Mouse (Mus musculus) cerebellum, adult 9-10 months (tissue): Measurements from ENCODE around the gene Larp4.

Source experiments
- DNase-seq: peaks from one replicate; pipeline ENCODE4 v3.0.0; 2022

The Larp4 gene

DNA sequence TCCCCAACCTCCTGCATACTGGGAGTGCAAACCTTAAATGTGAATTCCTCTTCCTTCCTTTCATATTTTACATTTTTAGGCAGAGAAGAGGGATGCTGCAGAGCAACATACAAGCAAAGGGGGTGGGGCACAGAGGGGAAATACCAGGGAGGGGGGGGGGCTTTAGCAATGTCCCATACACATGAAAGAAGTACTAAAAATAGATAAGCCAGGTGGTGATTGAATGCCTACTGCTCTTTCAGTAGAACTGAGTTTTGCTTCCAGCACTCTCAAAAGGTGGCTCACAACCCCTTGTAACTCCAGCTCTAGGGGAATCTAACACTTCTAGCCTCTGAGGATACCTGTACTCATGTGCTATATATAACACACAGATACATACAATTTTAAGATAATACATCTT, 36.3 kb downstream of the Larp4 start:
- no peak for DNase-seq

- no peak for DNase-seq
Measured at GRCm38 (mm10) chr15:100018280-100018899, 48.5 kb downstream of the Larp4 start.

- DNase-seq: no peak
Measured at GRCm38 (mm10) chr15:100021175-100021574, 51.3 kb downstream of the Larp4 start.

- peak; percentile 65 for DNase-seq
Measured at GRCm38 (mm10) chr15:100022923-100023322, 53.1 kb downstream of the Larp4 start.

- DNase-seq: no peak
Measured at GRCm38 (mm10) chr15:100025076-100025834, 55.4 kb downstream of the Larp4 start.

DNA sequence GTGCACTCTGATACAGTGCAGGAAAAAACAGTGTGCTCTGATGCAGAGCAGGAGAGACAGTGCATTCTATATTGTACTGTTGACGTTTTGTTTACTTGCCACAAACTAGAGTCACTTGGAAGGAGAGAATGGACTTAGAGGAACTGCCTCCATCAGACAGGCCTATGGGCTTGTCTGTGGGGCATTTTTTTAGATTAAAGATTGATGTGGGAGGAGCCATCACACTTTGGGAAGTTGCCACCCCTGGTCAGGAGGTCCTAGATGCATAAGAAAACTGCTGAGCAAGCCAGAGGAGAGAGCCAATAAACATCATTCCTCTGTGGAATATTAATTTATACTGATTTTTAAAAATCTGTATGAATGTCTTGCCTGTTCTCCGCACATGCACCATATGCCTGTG, 58.3 kb downstream of the Larp4 start:
- no peak for DNase-seq

DNA sequence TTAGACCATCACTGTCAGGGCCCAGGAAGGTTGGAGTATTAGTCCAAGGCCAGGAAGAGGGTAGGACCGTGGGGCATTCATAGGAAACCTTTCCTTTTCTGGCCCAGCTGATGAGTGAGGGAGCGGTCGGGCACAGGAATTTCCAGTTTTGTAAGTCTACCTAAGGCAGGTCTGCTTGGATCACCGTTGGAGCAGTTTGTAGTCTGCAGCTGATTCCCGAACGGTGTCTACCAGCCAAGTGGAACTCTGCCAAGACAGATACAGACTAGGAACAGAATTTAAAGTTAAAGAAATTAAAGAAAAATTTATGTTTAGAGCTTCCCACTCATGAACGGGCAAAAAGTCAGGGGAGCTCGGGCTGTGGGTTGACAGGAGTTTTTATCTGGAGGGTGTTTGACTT, 59.6 kb downstream of the Larp4 start:
- DNase-seq: no peak

DNA sequence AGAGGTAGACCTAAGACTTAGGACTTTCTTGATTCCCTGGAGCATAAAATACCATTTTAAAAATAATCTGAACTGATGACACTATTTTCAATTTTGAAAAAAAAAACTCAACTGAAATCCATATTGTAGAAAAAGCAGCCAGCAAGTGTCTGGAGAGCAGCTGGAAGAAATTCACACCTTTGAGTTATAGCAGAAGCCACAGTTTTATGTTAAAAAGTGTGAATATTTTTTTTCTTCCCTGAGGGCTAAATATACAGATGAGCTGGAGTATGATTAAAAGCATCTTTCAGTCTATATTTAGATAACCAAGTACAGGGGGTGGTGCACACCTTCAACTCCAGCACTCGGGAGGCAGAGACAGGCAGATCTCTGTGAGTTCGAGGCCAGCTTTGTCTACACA, 60.0 kb downstream of the Larp4 start:
- no peak for DNase-seq

GRCm38 (mm10) chr15:100032546-100032945, 62.7 kb downstream of the Larp4 start:
- DNase-seq: no peak

GRCm38 (mm10) chr15:100038470-100038971, 68.7 kb downstream of the Larp4 start, which contains the start of gene Dip2b:
Gene Dip2b (plus strand): TSS chr15:100038664.
- peak; percentile 95 for DNase-seq

- DNase-seq: peak; percentile 62
Measured at GRCm38 (mm10) chr15:100039001-100039701, 69.3 kb downstream of the Larp4 start.

- peak; percentile 52 for DNase-seq
Measured at GRCm38 (mm10) chr15:100040541-100041266, 70.8 kb downstream of the Larp4 start.

GRCm38 (mm10) chr15:100041267-100042047, 71.6 kb downstream of the Larp4 start:
- peak; percentile 59 for DNase-seq

DNA sequence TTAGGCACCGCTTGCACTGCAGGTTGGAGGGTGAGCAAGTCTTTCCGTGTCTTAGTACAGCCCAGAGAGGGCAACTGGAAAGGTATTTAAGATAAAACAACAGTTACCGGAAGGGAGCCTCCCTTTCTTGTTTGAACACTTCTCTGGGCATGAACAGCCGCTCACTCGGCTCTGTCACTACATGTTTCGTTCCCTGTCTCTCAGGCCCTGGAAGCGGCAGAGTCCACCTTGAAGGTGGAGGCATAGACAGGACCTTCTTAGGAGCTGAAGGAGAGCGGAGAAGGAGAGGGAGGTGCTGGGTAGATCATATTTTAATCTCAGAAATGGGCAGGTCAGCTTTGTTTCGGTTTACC, 72.2 kb downstream of the Larp4 start:
- no peak for DNase-seq

- DNase-seq: no peak
Measured at GRCm38 (mm10) chr15:100045576-100045975, 75.7 kb downstream of the Larp4 start.

DNA sequence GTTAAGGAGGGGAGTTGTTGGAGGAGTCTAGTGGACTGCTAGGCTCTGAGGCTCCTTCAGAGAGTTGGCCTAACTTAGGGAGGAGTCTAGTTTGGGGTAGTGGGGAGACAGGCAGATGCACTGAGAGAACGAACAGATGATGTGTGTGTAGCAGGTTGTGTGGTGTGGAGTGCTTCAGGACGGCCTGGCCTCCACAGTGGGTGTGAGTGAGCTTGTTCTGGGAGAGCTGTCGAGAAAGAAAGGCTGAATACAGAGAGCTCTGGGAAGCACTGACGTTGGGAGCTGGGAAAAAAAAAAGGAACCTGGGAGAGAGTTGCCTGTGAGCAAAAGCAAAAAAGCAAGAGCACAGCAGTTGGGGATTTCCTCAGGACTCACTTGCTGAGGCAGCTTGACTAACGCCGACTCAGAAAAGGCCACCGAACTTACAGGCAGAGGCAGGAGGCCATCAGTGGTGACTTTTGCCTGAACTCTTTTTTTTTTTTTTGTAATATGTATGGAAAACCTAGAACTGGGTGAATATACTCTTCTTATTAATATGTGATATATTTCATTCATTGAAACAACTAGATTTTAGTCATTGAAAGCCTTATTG, 79.7 kb downstream of the Larp4 start:
- no peak for DNase-seq

GRCm38 (mm10) chr15:100050940-100051339, 81.1 kb downstream of the Larp4 start:
- no peak for DNase-seq

DNA sequence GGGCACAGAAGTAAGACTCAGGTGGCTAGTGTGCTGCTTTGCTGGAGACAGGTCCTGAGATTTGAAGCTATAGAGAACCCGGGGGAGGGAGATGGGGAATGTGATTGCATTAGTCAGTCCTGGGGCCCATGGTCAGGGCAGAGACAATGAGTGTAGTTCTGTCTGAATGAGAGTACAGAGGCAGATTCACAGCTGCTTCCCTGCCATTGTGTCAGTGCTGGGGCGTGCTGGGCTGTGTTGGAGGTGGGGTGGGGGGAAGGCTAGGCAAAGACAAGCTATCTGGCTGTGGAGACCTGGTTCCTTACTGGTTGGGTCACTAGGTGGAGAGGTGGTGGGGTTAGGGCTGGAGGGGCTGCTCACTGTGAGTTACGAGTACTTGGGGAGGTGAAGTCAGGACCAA, 82.9 kb downstream of the Larp4 start:
- no peak for DNase-seq

DNA sequence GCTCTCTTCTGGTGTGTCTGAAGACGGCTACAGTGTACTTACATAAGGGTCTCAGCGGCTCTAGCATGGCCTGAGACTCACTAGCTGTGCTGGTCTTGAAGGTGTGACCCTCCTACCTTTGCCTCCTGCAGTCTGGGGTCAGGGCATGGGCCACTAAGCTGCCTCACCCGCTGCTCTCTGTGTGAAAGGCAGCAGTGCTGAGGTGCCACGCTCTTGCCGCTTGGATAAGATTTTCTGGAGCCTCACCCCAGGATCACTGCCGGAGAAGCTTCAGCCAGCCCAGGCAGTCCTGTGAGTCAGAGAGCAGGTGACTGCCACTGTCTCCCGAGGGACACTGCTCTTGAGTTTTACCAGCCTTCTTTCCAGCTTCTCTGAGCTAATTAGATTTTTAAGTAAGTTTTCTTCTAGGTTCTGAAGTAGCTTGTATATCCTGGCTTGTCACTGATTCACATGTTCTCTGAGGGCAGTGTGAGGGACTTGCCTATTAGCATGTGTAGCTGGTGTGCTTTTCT, 86.6 kb downstream of the Larp4 start:
- no peak for DNase-seq

DNA sequence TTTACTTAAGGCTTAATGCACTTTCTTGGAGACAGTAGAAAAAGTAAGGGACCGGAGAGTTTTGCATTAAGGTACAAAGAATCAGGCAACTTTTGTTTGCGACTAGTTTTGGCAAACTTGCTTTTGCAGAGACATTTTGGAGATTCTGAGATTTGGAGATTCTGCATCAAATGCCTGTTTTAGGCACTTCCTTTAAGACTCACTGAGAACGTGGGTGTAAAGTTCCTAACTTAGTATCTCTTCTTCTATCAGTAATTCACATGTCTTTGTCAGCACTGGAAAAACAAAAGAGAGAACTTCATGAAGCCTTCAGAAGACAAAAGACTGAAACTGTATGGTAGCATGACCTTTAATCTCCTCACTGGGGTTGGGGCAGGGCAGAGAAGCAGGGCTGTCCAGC, 87.8 kb downstream of the Larp4 start:
- DNase-seq: no peak

DNA sequence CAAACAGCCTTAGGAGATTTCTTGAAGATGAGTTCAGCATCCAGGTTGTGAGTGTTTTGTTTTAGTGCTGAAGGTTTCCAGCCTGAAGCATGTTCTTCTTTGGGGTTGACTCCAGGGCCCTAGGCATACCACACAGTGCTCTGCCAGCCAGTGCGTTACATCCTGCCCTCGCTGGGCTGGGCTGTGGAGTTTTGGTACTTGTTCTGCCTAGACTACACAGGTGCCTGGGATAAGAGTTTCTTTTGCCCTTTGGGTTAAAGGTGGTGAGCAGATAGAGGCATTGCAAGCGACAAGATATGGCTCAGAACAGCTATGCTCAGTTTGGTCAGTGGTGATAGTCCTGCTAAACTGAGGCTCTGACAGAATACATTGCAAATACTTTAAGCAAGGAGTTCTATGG, 88.3 kb downstream of the Larp4 start:
- no peak for DNase-seq

DNA sequence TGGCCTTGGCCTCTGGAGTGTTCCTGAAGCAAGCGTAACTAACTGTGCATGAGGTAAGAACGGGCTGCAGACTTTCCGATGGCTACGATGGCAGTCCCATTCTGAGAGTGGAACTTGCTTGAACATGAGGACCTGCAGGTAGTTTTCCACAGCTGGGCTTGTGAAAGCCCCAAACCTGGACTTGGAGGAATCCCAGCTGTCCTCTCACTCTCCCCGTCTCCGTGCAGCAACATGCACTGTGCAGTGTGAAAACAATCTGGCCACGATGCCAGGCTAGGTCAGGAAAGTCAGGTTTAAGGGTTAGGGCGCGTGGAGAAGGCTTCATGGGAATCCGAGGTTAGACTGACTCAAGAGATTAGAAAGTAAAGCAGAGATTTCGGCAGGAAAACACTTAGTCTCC, 89.0 kb downstream of the Larp4 start:
- no peak for DNase-seq
